8 mouse cellular contexts compared by ENCODE assay signal in the genomic region with DNA sequence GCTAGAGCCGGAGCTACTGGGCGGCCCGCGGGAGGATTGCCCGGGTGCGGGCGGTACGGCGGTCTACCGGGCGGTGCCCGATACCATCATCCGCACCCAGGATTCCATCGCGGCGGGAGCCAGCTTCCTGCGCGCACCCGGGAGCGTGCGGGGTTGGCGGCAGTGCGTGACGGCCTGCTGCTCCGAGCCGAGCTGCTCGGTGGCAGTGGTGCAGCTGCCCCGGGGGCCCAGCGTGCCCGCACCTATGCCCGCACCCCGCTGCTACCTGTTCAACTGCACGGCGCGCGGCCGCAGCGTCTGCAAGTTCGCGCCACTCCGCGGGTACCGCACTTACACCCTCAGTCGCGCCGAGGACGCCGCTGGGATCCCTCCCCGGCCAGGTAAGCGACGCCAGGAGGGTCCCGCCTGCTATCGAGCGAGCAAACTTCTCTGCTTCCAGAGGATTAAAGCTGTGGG. TPM values are rescaled to one million over a fixed set of nuclear protein-coding genes. Genes with fewer than 3 reads are reported as not detected.
DNase-seq lines count a peak whose midpoint lies in the region; ATAC-seq and TF ChIP-seq lines count a peak whose summit lies in the region.

No protein-coding gene starts in this region.

- no peak for TF ChIP-seq POLR2A in kidney, adult 2 months (IDR thresholded peaks at IDR 0.05; ENCODE audit: low read depth, low read length)
- TF ChIP-seq POLR2A in ES-Bruce4 (IDR thresholded peaks at IDR 0.05; ENCODE audit: insufficient read depth, low read length) = no peak

- H3K4me2 ChIP-seq in embryonic facial prominence, embryonic 11.5 days (ENCODE audit: low read depth, low read length) = peak overlapping the region; percentile 100
- peak overlapping the region; percentile 100 for H3K4me2 ChIP-seq in intestine, postnatal 0 days (replicated peaks; ENCODE audit: low read depth)
- peak overlapping the region; percentile 94 for H3K4me2 ChIP-seq in neural tube, embryonic 15.5 days

- ATAC-seq in embryonic facial prominence, embryonic 11.5 days (replicated peaks; ENCODE audit: insufficient number of reproducible peaks, low FRiP score, low TSS enrichment, low read depth) = peak; percentile 20
- peak; percentile 12; the same call in 1 of the 2 replicates for ATAC-seq in intestine, postnatal 0 days
- peak; percentile 75 for ATAC-seq in neural tube, embryonic 15.5 days (ENCODE audit: low FRiP score)

- no peaks in the 10 kb centered on the region for H3K9me3 ChIP-seq in ES-Bruce4 (replicated peaks; ENCODE audit: control insufficient read depth, insufficient read depth, low read length, poor library complexity, severe bottlenecking)
- H3K9me3 ChIP-seq in embryonic facial prominence, embryonic 11.5 days (replicated peaks; ENCODE audit: control insufficient read depth, low read length) = no peaks in the 10 kb centered on the region
- H3K9me3 ChIP-seq in intestine, postnatal 0 days (ENCODE audit: control insufficient read depth) = no peaks in the 10 kb centered on the region
- H3K9me3 ChIP-seq in neural tube, embryonic 15.5 days (replicated peaks) = no peaks in the 10 kb centered on the region

- TF ChIP-seq EP300 in ES-Bruce4 (IDR thresholded peaks at IDR 0.05; ENCODE audit: insufficient read depth, low read depth, low read length) = no peak

- no peaks in the 10 kb centered on the region for H3K36me3 ChIP-seq in kidney, adult 2 months (ENCODE audit: control insufficient read depth, insufficient read depth, low read length)
- no peaks in the 10 kb centered on the region for H3K36me3 ChIP-seq in ES-Bruce4 (ENCODE audit: control insufficient read depth, insufficient read depth, low read length, poor library complexity, severe bottlenecking)
- no peaks in the 10 kb centered on the region for H3K36me3 ChIP-seq in embryonic facial prominence, embryonic 11.5 days (replicated peaks; ENCODE audit: control insufficient read depth, insufficient read depth, low read depth, low read length)
- H3K36me3 ChIP-seq in intestine, postnatal 0 days (ENCODE audit: control insufficient read depth, insufficient read depth) = no peaks in the 10 kb centered on the region
- H3K36me3 ChIP-seq in neural tube, embryonic 15.5 days = no peaks in the 10 kb centered on the region

- H3K27ac ChIP-seq in kidney, adult 2 months (ENCODE audit: insufficient read depth, low read depth, low read length) = no peak overlapping the region
- no peak overlapping the region for H3K27ac ChIP-seq in ES-Bruce4 (ENCODE audit: insufficient read depth, low read length)
- no peak overlapping the region for H3K27ac ChIP-seq in embryonic facial prominence, embryonic 11.5 days (replicated peaks; ENCODE audit: low read depth, low read length)
- H3K27ac ChIP-seq in intestine, postnatal 0 days (ENCODE audit: low read depth, low read length) = no peak overlapping the region
- peak overlapping the region; percentile 91 for H3K27ac ChIP-seq in neural tube, embryonic 15.5 days (replicated peaks)

- no peak for TF ChIP-seq CTCF in kidney, adult 2 months (conservative IDR thresholded peaks at IDR 0.05; ENCODE audit: insufficient read depth, insufficient read length, low read depth, low read length)
- TF ChIP-seq CTCF in ES-Bruce4 (IDR thresholded peaks at IDR 0.05; ENCODE audit: low read depth, low read length) = no peak
- TF ChIP-seq CTCF in intestine, postnatal 0 days (IDR thresholded peaks at IDR 0.05; ENCODE audit: low read depth) = no peak

- under 1% methylated on average over 53 of the region's 54 CpGs for WGBS in kidney, adult 2 months
- 0% methylated on average over 49 of the region's 54 CpGs for WGBS in embryonic facial prominence, embryonic 11.5 days
- under 1% methylated on average over 54 of the region's 54 CpGs for WGBS in intestine, postnatal 0 days
- under 1% methylated on average over 46 of the region's 54 CpGs for WGBS in neural tube, embryonic 15.5 days

- H3K4me1 ChIP-seq in kidney, adult 2 months (ENCODE audit: control insufficient read depth, insufficient read depth, low read length) = peaks cover 2% of the 10 kb centered on the region; the same call in 1 of the 2 replicates
- H3K4me1 ChIP-seq in ES-Bruce4 (ENCODE audit: control insufficient read depth, insufficient read depth, low read length) = peaks cover 4% of the 10 kb centered on the region
- no peaks in the 10 kb centered on the region for H3K4me1 ChIP-seq in embryonic facial prominence, embryonic 11.5 days (ENCODE audit: control insufficient read depth, insufficient read depth, low read length)
- peaks cover 8% of the 10 kb centered on the region; the same call in 1 of the 2 replicates for H3K4me1 ChIP-seq in intestine, postnatal 0 days (replicated peaks; ENCODE audit: control insufficient read depth, insufficient read depth, low read length)
- H3K4me1 ChIP-seq in neural tube, embryonic 15.5 days = peaks cover 30% of the 10 kb centered on the region

- peak overlapping the region; percentile 99 for H3K4me3 ChIP-seq in kidney, adult 2 months (ENCODE audit: insufficient read depth, low read depth, low read length)
- H3K4me3 ChIP-seq in ES-Bruce4 (ENCODE audit: low read depth, low read length) = peak overlapping the region; percentile 94
- peak overlapping the region; percentile 65 for H3K4me3 ChIP-seq in embryonic facial prominence, embryonic 11.5 days (ENCODE audit: low read depth, low read length)
- peak overlapping the region; percentile 69 for H3K4me3 ChIP-seq in intestine, postnatal 0 days (ENCODE audit: low read depth, low read length)
- peak overlapping the region; percentile 90 for H3K4me3 ChIP-seq in neural tube, embryonic 15.5 days (replicated peaks)

- no peak for DNase-seq in kidney, adult 2 months
- DNase-seq in kidney, adult 18-20 months = no peak
- no peak for DNase-seq in embryonic facial prominence, embryonic 11.5 days (ENCODE audit: low spot score)
- DNase-seq in ovary, postnatal 36 days (ENCODE audit: low spot score) = no peak
- DNase-seq in adipocyte (ENCODE audit: low spot score) = no peak

- no peaks in the 10 kb centered on the region for H3K27me3 ChIP-seq in kidney, adult 2 months (replicated peaks; ENCODE audit: control insufficient read depth, insufficient read depth, low read length)
- no peaks in the 10 kb centered on the region for H3K27me3 ChIP-seq in ES-Bruce4 (ENCODE audit: control insufficient read depth, insufficient read depth, low read length, poor library complexity, severe bottlenecking)
- peaks cover 9% of the 10 kb centered on the region; the same call in 1 of the 2 replicates for H3K27me3 ChIP-seq in embryonic facial prominence, embryonic 11.5 days (ENCODE audit: control insufficient read depth, insufficient read depth, low read length)
- peaks cover 8% of the 10 kb centered on the region; the same call in 1 of the 2 replicates for H3K27me3 ChIP-seq in intestine, postnatal 0 days (replicated peaks; ENCODE audit: control insufficient read depth, insufficient read depth, low read length)
- no peaks in the 10 kb centered on the region for H3K27me3 ChIP-seq in neural tube, embryonic 15.5 days (replicated peaks)

- H3K9ac ChIP-seq in ES-Bruce4 (ENCODE audit: low read depth, poor library complexity, severe bottlenecking) = peak overlapping the region; percentile 87
- peak overlapping the region; percentile 46 for H3K9ac ChIP-seq in embryonic facial prominence, embryonic 11.5 days (replicated peaks; ENCODE audit: low read length)
- peak overlapping the region; percentile 22; the same call in 1 of the 2 replicates for H3K9ac ChIP-seq in intestine, postnatal 0 days (ENCODE audit: low read depth, low read length)
- H3K9ac ChIP-seq in neural tube, embryonic 15.5 days (replicated peaks) = peak overlapping the region; percentile 77

RNA-seq across cellular contexts. Expression of a gene that starts 0.7 kb away (rescaled TPM):
- 7.7 and 14.1 TPM in 2 replicates for polyA plus RNA-seq in kidney, adult 2 months (2012; rRNA removed)
- polyA plus RNA-seq in ES-Bruce4 (2011; ENCODE audit: insufficient read depth, insufficient read length, low read depth, missing spikeins) = 31.2 and 37.4 TPM in 2 replicates
- polyA plus RNA-seq in embryonic facial prominence, embryonic 11.5 days (2014; fragmentation: Nextera tagmentation; extraction: Ambion mirVana) = 6.1 and 7.5 TPM in 2 replicates
- 4.0 and 4.2 TPM in 2 replicates for polyA plus RNA-seq in intestine, postnatal 0 days (2015; fragmentation: Nextera tagmentation; extraction: Ambion mirVana)
- 37.6 and 49.1 TPM in 2 replicates for polyA plus RNA-seq in neural tube, embryonic 15.5 days (2015; fragmentation: Nextera tagmentation; extraction: Ambion mirVana)

Comparison
In these comparisons a context has a peak if more than half of its experiments do, and no peak if none do; other contexts are left out.
1. H3K9ac ChIP-seq: peak in every context shown above with its lines; median percentile 87 in ES-Bruce4; 77 in neural tube, embryonic 15.5 days; 46 in embryonic facial prominence, embryonic 11.5 days; 22 in intestine, postnatal 0 days.
2. ATAC-seq: peak in every context shown above with its lines; median percentile 75 in neural tube, embryonic 15.5 days; 20 in embryonic facial prominence, embryonic 11.5 days; 12 in intestine, postnatal 0 days.